Mouse (Mus musculus) liver, embryonic 12.5 days (tissue): ENCODE results near the gene Txnip. TPM values are rescaled to one million over a fixed set of nuclear protein-coding genes. Genes with fewer than 3 reads are reported as not detected.
"Not testable (repeated sequence)": the region's sequence is repeated elsewhere in the genome, so short reads cannot be mapped to it uniquely, and the experiment has no call there.

Experiments
- ATAC-seq: fragments of 200-750 bp; cut with Nextera tagmentation; 2 replicates; pipeline ENCODE4 v1.8.0; 2017; ENCODE audit warnings: moderate number of reproducible peaks, mild to moderate bottlenecking, moderate library complexity
- H3K27ac ChIP-seq: fragments of 300-500 bp; sonication (generic); 2 replicates; pipeline ENCODE4 v1.5.1; 2016; ENCODE audit warnings: mild to moderate bottlenecking
- H3K27me3 ChIP-seq: fragments of 300-500 bp; sonication (generic); replicated peaks from 2 replicates; pipeline ENCODE4 v1.6.1; 2016; ENCODE audit warnings: mild to moderate bottlenecking, moderate library complexity
- H3K36me3 ChIP-seq: fragments of 300-500 bp; sonication (generic); 2 replicates; pipeline ENCODE4 v1.6.1; 2016; ENCODE audit warnings: mild to moderate bottlenecking, moderate library complexity
- H3K4me1 ChIP-seq: fragments of 300-500 bp; sonication (generic); 2 replicates; pipeline ENCODE4 v1.6.1; 2016
- H3K4me2 ChIP-seq: fragments of 300-500 bp; sonication (generic); 2 replicates; pipeline ENCODE4 v1.6.1; 2016; ENCODE audit warnings: mild to moderate bottlenecking, moderate library complexity
- H3K4me3 ChIP-seq: fragments of 300-500 bp; sonication (generic); 2 replicates; pipeline ENCODE4 v1.5.1; 2016; ENCODE audit warnings: mild to moderate bottlenecking, moderate library complexity
- H3K9ac ChIP-seq: fragments of 300-500 bp; sonication (generic); 2 replicates; pipeline ENCODE4 v1.6.1; 2016; ENCODE audit warnings: mild to moderate bottlenecking, moderate library complexity
- H3K9me3 ChIP-seq: fragments of 300-500 bp; sonication (generic); replicated peaks from 2 replicates; pipeline ENCODE4 v1.6.1; 2016; ENCODE audit warnings: mild to moderate bottlenecking, moderate library complexity
- WGBS: fragments of 180-500 bp; shearing (Covaris S2); methylation state at CpG from one replicate; pipeline ENCODE4 v1.1.7; 2016; ENCODE audit not compliant: insufficient replicate concordance; 5-methylcytosine and 5-hydroxymethylcytosine counted together
- polyA plus RNA-seq: library from polyadenylated mRNA; unstranded; fragments of >200 nt; fragmentation: Nextera tagmentation; extraction: Ambion mirVana; gene quantifications from 2 replicates; pipeline ENCODE4 v1.2.1, GENCODE M21; 2016

Txnip gene
- polyA plus RNA-seq, 1 experiment from 2014 or later: 29.9 TPM

- Histone ChIP-seq H3K27ac (no peak overlapping the region), H3K27me3 (peaks cover 89% of the 10 kb centered on the region), H3K4me3 (no peak overlapping the region), H3K9ac (no peak overlapping the region), H3K9me3 (no peaks in the 10 kb centered on the region), H3K4me1 (peaks cover 42% of the 10 kb centered on the region), H3K4me2 (peak overlapping the region; percentile 69), H3K36me3 (no peaks in the 10 kb centered on the region)
- no peak for ATAC-seq
- WGBS: 57% methylated on average over 8 of the region's 8 CpGs
Measured at GRCm38 (mm10) chr3:96599069-96599393, 41.3 kb downstream of the Txnip start.

GRCm38 (mm10) chr3:96599411-96599810 is 41.7 kb downstream of the Txnip start:
- 56% methylated on average over 3 of the region's 3 CpGs for WGBS
- H3K4me3 ChIP-seq: no peak overlapping the region
- peaks cover 40% of the 10 kb centered on the region for H3K4me1 ChIP-seq

GRCm38 (mm10) chr3:96600639-96601250 is 43.0 kb downstream of the Txnip start, which contains the start of gene Lix1l:
Gene Lix1l, plus strand, starts transcription at chr3:96601149.
- Histone ChIP-seq H3K4me1 (peaks cover 40% of the 10 kb centered on the region), H3K4me3 (peak within 1 kb of the TSS; percentile 68), H3K27me3 (peaks cover 77% of the 10 kb centered on the region), H3K36me3 (no peaks in the 10 kb centered on the region), H3K9ac (peak within 1 kb of the TSS; percentile 75), H3K4me2 (peak within 1 kb of the TSS; percentile 93), H3K27ac (peak within 1 kb of the TSS; percentile 76), H3K9me3 (no peaks in the 10 kb centered on the region)
- WGBS: 4% methylated on average over 27 of the region's 27 CpGs
- peak; percentile 90 for ATAC-seq

More at GRCm38 (mm10) chr3:96599411-96599810, 41.7 kb downstream of the Txnip start:
- Histone ChIP-seq H3K27me3 (peaks cover 90% of the 10 kb centered on the region), H3K9me3 (no peaks in the 10 kb centered on the region), H3K9ac (no peak overlapping the region), H3K4me2 (no peak overlapping the region), H3K36me3 (no peaks in the 10 kb centered on the region), H3K27ac (no peak overlapping the region)
- no peak for ATAC-seq

- Histone ChIP-seq H3K4me1 (peaks cover 36% of the 10 kb centered on the region), H3K4me2 (peak overlapping the region; percentile 93), H3K27me3 (peaks cover 71% of the 10 kb centered on the region), H3K9ac (peak overlapping the region; percentile 75), H3K9me3 (no peaks in the 10 kb centered on the region), H3K4me3 (peak overlapping the region; percentile 68), H3K27ac (peak overlapping the region; percentile 76), H3K36me3 (no peaks in the 10 kb centered on the region)
- ATAC-seq: peak; percentile 50
- WGBS: 2% methylated on average over 39 of the region's 40 CpGs
Measured at GRCm38 (mm10) chr3:96601251-96601787, 43.6 kb downstream of the Txnip start.

- H3K27ac ChIP-seq: peak overlapping the region; percentile 3; the same call in 1 of the 2 replicates
- no peak overlapping the region; the same call in 1 of the 2 replicates for H3K9ac ChIP-seq
- no peak for ATAC-seq
- H3K36me3 ChIP-seq: no peaks in the 10 kb centered on the region
- H3K9me3 ChIP-seq: no peaks in the 10 kb centered on the region
- 50% methylated on average over 10 of the region's 10 CpGs for WGBS
- peaks cover 28% of the 10 kb centered on the region for H3K4me1 ChIP-seq
- peak overlapping the region; percentile 68 for H3K4me3 ChIP-seq
- H3K27me3 ChIP-seq: peaks cover 63% of the 10 kb centered on the region
- H3K4me2 ChIP-seq: peak overlapping the region; percentile 93
Measured at GRCm38 (mm10) chr3:96601941-96602703, 44.4 kb downstream of the Txnip start.

GRCm38 (mm10) chr3:96602704-96603084 is 44.9 kb downstream of the Txnip start:
- Histone ChIP-seq H3K4me1 (peaks cover 22% of the 10 kb centered on the region), H3K9me3 (no peaks in the 10 kb centered on the region), H3K27me3 (peaks cover 58% of the 10 kb centered on the region), H3K9ac (no peak overlapping the region), H3K4me2 (peak overlapping the region; percentile 93; the same call in 1 of the 2 replicates), H3K36me3 (no peaks in the 10 kb centered on the region), H3K4me3 (0 out of 2 replicates have a peak overlapping the region, but pooled peaks have one; percentile 68), H3K27ac (no peak overlapping the region)
- 51% methylated on average over 5 of the region's 5 CpGs for WGBS
- ATAC-seq: no peak

GRCm38 (mm10) chr3:96603311-96603710 is 45.6 kb downstream of the Txnip start:
- no peak overlapping the region for H3K4me2 ChIP-seq
- H3K27ac ChIP-seq: no peak overlapping the region
- WGBS: 75% methylated on average over 5 of the region's 5 CpGs
- H3K9me3 ChIP-seq: no peaks in the 10 kb centered on the region
- ATAC-seq: no peak
- H3K36me3 ChIP-seq: no peaks in the 10 kb centered on the region
- H3K4me1 ChIP-seq: peaks cover 16% of the 10 kb centered on the region
- no peak overlapping the region for H3K9ac ChIP-seq
- H3K27me3 ChIP-seq: peaks cover 52% of the 10 kb centered on the region
- H3K4me3 ChIP-seq: no peak overlapping the region

- H3K4me2 ChIP-seq, H3K27ac ChIP-seq, ATAC-seq, H3K9ac ChIP-seq, H3K9me3 ChIP-seq, H3K4me1 ChIP-seq, H3K36me3 ChIP-seq, H3K4me3 ChIP-seq: not testable (repeated sequence)
- peaks cover 25% of the 10 kb centered on the region for H3K27me3 ChIP-seq
- 75% methylated on average over 4 of the region's 4 CpGs for WGBS
Measured at GRCm38 (mm10) chr3:96606007-96606406, 48.2 kb downstream of the Txnip start.

GRCm38 (mm10) chr3:96606618-96607017 is 48.9 kb downstream of the Txnip start:
- WGBS: 71% methylated on average over 4 of the region's 4 CpGs
- peaks cover 18% of the 10 kb centered on the region for H3K27me3 ChIP-seq
- no peaks in the 10 kb centered on the region for H3K9me3 ChIP-seq
- no peaks in the 10 kb centered on the region for H3K36me3 ChIP-seq
- no peak overlapping the region for H3K9ac ChIP-seq
- ATAC-seq: no peak
- peaks cover 1% of the 10 kb centered on the region; the same call in 1 of the 2 replicates for H3K4me1 ChIP-seq
- H3K4me3 ChIP-seq: no peak overlapping the region
- no peak overlapping the region for H3K27ac ChIP-seq
- H3K4me2 ChIP-seq: no peak overlapping the region

Other genes starting within 250 kb of the Txnip start
- gene BC107364, start 105.7 kb upstream of the Txnip start, polyA plus RNA-seq: not detected in 2 replicates
- 0.68 and 0.98 TPM in 2 replicates for gene Hfe2, start 32.8 kb upstream of the Txnip start, polyA plus RNA-seq
- 0.24 and 0.26 TPM in 2 replicates for gene Gm16253, start 19.0 kb downstream of the Txnip start, polyA plus RNA-seq
- 16.7 and 19.8 TPM in 2 replicates for gene Polr3gl, start 36.2 kb downstream of the Txnip start, polyA plus RNA-seq
- gene Ankrd34a, start 38.7 kb downstream of the Txnip start, polyA plus RNA-seq: 0.33 and 0.44 TPM in 2 replicates
- 0.92 and 1.2 TPM in 2 replicates for gene Lix1l, start 43.2 kb downstream of the Txnip start, polyA plus RNA-seq
- 92.6 and 104 TPM in 2 replicates for gene Rbm8a, start 72.0 kb downstream of the Txnip start, polyA plus RNA-seq
- 24.9 and 25.6 TPM in 2 replicates for gene Pex11b, start 77.4 kb downstream of the Txnip start, polyA plus RNA-seq
- 0.05 TPM in 2 replicates for gene Gm42957, start 77.5 kb downstream of the Txnip start, polyA plus RNA-seq
- 0.25 and 0.30 TPM in 2 replicates for gene Itga10, start 87.6 kb downstream of the Txnip start, polyA plus RNA-seq
- 0.26 and 0.31 TPM in 2 replicates for gene Ankrd35, start 112.2 kb downstream of the Txnip start, polyA plus RNA-seq
- 10.1 and 11.0 TPM in 2 replicates for gene Pias3, start 138.4 kb downstream of the Txnip start, polyA plus RNA-seq
- 1.4 and 1.5 TPM in 2 replicates for gene Nudt17, start 150.6 kb downstream of the Txnip start, polyA plus RNA-seq
- gene Polr3c, start 169.7 kb downstream of the Txnip start, polyA plus RNA-seq: 30.1 and 30.9 TPM in 2 replicates
- 38.4 and 40.9 TPM in 2 replicates for gene Rnf115, start 169.7 kb downstream of the Txnip start, polyA plus RNA-seq